Mouse (Mus musculus) heart, postnatal 36 days (tissue): Measurements from ENCODE around the gene 4930562C15Rik. TPM values are rescaled to one million over a fixed set of nuclear protein-coding genes. Genes with fewer than 3 reads are reported as not detected.

ENCODE experiments used
- DNase-seq, 2 experiments: peaks; one replicate each; pipeline ENCODE4 v3.0.0; 2021 to 2022
- intact Hi-C: fragments of 180-260 bp; cut with DNase I; formaldehyde crosslinking; loops from one replicate; pipeline ENCODE4 v1.15.1; 2025
- total RNA-seq, 2 experiments: library from RNA; stranded (reverse); gene quantifications; 2 replicates each; pipeline ENCODE4 v1.2.3; 2021

The 4930562C15Rik gene
- total RNA-seq, 2 experiments from 2014 or later = not detected

DNA sequence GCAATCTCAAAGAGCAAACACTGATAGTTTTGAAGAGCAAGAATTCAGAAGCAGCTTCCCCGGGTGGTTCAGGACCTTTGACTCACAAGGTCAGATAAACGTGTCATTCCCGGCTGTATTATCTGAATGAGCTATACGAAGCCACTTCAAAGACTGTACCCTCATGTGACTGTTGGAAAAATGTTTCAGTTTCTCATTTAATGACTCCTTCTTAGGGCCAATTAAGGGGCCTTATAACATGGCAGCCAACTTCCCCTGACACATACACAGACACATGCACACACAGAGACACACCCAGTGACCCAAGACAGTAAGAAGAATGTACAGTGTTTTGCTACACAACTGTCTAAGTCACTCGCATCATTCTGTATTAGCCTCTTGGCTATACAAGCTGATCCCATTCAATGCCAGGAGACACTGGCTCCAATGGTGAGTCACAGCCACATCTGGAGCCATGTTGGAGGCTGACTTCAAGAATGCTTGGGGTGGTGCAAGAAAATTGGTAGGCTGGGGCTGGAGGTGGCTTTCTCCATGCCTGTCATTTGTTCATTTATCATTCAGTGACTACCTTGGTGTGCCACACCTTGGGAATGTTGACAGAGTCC, 19.9 kb downstream of the 4930562C15Rik start:
- DNase-seq = no peak

DNA sequence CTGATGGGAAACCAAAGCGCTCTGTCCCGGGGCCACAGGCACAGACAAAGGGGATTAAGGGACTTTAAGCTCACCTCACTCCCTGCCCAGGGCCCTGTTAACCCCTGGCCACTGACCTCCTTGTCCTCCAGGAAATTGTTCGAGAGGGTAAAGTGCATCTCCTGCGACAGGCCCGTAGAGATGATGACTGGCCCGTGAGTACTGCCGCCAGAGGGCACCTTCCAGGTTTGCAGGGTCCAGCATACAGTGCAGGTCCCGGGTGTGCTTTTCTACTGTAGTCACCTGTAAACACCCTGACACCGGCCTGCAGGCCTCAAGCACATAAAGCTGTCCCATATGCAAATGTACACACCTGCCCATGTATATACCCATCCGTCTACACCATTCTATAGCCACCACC, 26.2 kb downstream of the 4930562C15Rik start:
- DNase-seq = no peak
- intact Hi-C loops = loop anchor here (5.0 to 10.0 kb wide), 3 partner anchors 97 to 229 kb away; no protein-coding TSS in a partner anchor

More for the DNA sequence above, 19.9 kb downstream of the 4930562C15Rik start:
- intact Hi-C loops = no loop called here

DNA sequence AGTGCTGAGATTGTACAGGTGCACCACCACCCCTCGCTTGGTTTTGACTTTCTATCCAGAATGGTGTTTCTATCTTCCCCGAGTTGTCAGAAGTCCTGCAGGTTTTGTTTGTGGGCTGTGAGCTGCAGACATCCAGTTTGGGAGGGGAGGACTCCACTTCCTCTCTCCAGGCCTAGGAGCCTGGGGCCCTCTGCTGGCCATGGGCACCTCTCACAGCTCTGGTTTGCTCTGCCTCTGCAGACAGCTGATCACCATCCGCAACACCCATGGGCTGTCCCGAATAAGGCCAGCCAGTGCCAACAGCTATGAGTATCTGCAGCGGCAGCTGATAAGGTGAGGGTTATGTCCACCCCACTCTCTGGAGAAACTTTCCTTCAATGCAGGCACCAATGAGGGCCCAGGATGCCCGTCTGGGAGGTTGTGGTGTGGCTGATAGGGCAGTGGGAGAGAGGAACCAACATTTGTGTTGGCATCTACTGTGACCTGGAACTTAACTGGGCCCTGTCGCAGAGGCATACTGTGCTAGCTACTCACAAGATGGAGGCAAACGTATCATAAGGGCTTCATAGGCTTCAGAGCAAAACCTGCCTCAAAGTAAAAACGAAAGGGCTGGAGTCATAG, 27.8 kb downstream of the 4930562C15Rik start:
- peak; percentile 73 to 75 for DNase-seq
- intact Hi-C loops = loop anchor here (1.0 to 10.0 kb wide), 4 partner anchors 50 to 231 kb away; no protein-coding TSS in a partner anchor

DNA sequence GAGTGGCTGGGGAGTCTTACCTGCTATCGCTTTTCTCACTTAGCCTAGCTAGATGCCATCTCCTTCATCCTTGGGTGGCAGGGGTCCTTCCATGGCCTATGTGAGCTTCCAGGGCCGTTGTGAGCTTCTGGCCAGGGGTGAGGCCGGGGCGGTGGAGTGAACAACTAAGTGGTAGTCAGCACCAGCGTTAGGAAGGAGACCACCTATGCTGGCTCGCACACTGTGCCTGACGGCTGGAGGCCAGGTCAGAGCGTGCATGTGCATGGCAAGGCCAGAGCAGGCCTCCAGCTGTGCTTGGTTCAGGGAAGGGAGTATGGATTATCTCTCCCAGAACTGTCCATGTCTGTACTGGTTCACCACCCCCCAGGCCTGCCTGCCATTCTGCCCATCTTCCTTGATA, 28.5 kb downstream of the 4930562C15Rik start:
- DNase-seq = no peak
- intact Hi-C loops = loop anchor here (1.0 to 10.0 kb wide), 4 partner anchors 50 to 231 kb away; no protein-coding TSS in a partner anchor

DNA sequence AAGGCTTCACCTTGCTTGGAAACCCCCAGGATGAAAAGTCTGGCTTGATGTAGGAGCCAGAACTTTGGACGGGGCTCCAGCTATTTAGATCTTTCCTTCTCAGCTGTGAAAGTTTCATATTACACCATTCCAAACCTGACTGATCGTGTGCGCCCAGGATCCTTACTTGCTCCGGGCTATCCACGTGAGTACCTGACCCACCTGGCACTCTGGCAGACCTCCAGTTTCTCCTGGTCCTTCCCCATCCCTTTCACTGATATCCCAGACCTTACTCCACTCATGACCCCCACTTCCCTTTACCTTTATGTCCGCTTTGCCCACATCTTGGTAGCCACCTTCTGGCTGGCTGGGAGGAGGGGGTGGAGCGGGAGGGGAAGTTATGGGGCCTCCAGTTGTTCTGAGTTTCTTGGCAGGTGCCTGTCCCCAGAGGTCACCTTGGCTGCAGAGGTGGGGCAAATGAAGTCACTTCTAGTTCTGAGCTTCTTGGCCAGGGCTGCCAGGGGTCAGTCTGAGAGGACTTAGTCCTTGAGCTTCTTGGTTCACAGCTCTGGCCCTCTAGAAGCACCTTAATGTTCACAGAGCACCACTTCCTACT, 31.0 kb downstream of the 4930562C15Rik start:
- DNase-seq = no peak

DNA sequence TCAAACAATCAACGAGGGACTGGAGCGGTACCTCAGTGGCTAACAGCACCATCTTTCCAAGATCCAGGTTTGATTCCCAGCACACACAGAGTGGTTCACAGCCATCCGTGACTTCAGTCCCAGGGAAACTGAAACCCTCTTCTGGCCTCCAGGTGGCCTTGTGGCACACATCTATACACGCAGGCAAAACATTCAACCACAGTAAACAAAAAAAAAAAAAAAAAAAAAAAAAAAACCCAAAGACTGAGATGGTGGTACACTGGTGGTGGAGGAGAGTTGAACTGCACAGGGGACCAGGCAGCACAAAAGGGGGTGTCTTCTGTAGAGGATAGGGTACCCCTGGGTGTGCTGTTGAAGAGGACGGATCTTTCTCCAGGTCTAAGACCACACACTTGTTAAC, 35.3 kb downstream of the 4930562C15Rik start:
- DNase-seq = no peak
- intact Hi-C loops = no loop called here

More for the DNA sequence above, 31.0 kb downstream of the 4930562C15Rik start:
- intact Hi-C loops = loop anchor here (5.0 to 10.0 kb wide), 2 partner anchors 101 to 159 kb away; no protein-coding TSS in a partner anchor

DNA sequence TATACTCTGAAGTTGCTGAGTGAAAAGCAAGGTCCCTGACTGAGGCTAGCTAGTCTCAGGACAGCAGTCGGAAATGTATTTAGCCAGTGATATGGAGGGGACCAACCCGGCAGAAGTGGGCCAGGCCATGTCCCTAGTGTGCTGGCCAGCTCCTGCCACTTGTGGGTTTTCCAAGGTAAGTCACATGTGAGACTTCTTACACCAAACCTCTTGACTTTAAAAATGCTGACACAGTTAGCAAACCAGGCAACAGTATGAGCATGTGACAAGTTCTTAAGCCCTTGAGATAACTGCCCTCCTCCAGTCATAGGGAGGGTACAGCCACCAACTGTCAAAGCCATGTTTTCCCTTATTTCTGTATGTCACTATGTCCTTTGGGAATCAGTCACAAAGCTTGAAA, 36.7 kb downstream of the 4930562C15Rik start:
- no peak for DNase-seq
- intact Hi-C loops = no loop called here

DNA sequence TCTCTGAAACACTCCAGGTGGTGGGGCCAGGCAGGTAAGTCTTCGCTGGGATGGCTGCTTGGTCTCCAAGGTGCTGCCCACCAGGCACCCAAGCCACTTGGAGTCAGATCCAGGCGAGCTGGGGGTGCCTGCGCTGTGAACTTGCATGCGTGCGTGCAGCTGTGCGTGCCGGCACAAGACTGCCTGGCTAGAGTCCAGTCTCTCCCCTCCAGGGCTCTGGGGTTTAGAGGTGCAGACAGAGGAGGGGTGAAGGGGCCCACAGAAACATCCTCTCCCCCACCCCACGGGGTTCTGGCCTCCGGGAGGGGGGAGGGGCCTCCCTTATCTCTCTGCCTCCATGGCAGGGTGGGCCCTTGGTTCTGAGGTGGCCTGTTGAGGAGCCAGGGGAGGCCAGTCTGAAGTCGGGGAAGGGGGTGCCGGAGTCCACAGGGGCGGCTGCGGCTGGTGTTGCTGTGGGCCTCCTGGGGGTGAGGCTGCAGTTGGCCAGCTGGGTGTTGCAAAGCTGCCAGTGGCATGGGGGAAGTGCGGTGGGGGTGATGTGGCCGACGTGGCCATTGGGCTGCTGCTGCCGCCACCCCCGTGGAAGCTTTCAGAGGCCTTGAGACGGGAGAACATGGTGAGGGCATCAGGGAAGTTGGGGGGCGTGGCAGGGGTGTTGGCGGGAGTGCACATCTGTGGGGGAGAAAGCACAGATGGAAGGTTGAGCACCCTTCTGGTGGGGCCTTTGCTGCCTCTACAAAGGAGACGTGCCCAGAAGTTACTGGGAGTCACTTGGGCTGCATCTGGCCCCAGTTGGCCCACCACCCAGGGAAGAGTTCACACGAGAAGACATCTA, 40.2 kb downstream of the 4930562C15Rik start:
- intact Hi-C loops = no loop called here

DNA sequence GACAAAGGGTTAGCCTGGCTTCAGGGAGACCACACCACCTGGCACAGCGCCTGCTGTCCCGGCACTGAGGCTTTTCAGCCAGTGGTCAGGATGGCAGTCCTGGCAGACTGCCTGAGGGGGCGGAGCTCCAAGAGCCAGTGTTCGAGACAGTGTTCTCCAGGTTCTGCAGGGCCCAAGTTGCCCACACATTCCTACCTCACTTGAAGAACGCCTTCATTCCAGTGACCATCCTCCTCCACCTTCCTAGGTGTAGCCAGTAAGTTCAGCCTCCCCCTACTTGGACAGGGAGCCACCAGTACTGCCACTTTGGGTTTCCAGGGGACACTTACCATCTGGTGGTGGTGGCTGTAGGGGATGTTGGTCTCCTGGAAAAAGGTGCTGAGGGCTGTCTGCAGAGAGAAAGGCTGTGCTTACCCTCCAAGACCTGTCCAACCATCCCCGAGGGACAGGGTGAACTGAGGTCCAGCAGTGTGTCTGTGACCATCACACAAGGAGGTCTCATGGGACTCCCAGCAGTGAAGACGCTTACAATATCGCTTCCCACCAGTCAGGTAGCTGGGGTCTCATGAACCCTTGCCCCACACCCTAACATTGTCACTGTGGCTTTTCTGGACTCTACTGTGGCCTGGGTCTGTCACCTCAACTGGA, 40.9 kb downstream of the 4930562C15Rik start:
- peak in 1 of 2 experiments; percentile 63 for DNase-seq
- intact Hi-C loops = no loop called here

More for the DNA sequence above, 40.2 kb downstream of the 4930562C15Rik start:
- no peak for DNase-seq

DNA sequence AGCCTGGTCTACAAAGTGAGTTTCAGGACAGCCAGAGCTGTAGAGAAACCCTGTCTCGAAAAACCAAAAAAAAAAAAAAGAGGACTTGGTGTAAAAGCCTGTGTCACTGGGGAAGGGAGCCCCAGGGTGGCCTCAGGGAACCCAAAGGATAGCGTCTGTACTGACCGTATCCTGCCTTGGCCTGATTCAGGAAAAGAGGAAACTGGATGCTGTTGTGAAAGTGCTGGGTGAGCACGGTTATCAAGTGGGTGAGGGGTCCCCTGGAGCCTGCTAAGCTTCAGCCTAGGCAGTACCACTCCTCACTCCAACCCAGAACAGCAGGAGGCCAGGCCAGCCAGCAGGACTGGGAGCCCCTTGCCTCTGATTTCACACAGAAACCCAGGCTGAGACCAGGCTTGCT, 42.0 kb downstream of the 4930562C15Rik start:
- intact Hi-C loops = no loop called here
- no peak for DNase-seq

DNA sequence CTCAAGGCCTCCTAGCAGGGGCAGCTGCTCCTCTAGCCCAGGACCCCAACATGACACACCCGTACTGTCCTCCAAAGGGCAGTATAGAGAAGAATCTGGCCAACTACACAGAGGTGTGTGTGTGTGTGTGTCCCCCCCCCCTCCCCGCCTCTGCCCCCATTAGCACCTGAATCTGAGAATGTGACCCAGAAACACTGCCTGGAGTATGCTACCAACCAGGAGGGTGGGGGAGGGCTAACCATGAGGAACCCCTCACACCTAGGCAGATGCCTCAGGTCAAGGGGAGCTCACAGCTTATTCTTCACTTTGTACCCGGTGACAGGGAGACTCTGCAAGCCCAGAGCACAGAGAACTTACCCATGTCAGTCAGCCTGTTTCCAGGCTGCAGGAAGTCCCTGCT, 42.5 kb downstream of the 4930562C15Rik start:
- no peak for DNase-seq
- intact Hi-C loops = loop anchor here (2.0 kb wide), 1 partner anchor 35 kb away; no protein-coding TSS in a partner anchor

DNA sequence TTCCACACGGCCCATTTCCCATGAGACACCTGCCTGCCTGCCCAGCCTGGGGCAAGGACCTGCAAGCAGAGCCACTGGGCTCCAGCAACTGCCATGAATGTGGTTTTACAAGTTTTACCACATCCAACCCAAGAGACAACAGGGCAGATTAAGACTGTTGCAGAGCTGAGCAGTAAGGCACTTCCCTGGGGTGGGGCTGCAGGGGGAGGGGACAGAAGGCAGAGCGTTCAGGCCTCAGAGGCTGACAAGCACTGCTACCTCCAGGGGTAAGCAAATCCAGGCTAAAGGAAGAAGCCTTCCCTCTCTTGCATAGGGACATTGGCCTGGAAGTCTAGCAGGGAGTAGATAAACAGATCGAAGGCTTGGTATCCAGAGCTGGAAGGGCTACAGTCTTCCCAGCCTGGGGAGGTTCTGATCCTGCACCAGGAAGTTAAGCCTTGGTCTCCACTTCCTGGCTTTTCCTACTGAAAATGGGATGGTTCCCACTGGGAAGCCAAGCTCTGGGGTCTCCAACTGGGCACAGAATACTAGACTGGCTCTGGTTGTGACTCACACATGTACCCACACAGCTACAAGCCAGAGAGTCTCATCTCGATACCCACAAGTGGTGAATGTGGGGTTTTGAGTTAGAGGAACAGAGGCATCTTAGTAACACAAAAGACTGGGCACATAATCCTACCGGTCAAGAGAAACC, 43.1 kb downstream of the 4930562C15Rik start:
- DNase-seq = peak in 1 of 2 experiments; percentile 44
- intact Hi-C loops = loop anchor here (2.0 kb wide), 1 partner anchor 34 kb away; no protein-coding TSS in a partner anchor

DNA sequence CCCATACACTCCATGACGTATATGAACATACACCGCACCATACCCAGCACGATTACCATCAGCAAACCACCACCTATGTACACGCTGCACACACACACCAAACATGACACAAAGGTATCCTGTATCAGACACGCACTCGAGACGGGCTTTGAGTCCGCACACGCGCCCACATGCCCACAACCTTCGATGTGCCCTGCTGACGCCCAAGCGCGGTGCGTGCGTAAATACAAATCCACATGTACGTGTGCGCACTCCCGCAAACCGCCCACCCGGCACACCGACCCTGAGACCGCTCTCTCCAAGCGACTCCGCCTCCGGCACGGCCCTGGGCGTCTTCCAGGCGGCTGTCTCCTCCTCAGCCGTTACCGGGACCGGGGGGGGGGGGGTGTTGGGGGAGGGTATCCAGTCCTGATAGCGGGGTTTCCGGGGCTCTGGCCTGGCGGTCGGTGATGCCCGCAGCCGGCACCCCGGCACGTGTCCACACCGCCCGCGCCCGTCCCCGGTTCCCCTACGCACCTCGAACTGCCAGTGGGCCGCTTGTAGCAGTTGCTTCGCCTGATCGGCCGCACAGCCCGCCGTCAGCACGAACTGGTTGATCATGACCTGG, 44.0 kb downstream of the 4930562C15Rik start:
- intact Hi-C loops = loop anchor here (2.0 kb wide), 1 partner anchor 34 kb away; no protein-coding TSS in a partner anchor
- no peak for DNase-seq

DNA sequence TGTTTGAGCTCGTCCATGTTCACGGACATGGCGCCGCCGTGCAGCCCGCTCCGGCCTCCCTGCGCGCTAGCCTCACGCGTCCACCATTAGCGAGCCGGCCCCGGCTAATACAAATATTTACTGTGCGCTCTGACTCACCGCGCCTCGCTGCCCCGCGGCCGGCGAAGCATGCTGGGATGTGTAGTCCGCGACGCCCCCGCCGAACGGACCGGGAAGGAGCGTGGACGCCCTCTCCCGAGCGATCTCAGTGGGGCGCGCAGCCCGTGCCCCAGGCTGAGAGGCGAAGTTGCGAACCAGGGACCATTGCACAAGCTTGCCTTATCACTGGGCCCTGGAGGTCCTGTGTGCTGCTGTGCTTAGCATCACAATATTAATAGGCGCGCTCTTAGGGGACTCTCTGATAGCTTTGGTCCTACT, 44.5 kb downstream of the 4930562C15Rik start:
- DNase-seq = peak; percentile 87 to 92
- intact Hi-C loops = loop anchor here (2.0 kb wide), 1 partner anchor 33 kb away; no protein-coding TSS in a partner anchor

DNA sequence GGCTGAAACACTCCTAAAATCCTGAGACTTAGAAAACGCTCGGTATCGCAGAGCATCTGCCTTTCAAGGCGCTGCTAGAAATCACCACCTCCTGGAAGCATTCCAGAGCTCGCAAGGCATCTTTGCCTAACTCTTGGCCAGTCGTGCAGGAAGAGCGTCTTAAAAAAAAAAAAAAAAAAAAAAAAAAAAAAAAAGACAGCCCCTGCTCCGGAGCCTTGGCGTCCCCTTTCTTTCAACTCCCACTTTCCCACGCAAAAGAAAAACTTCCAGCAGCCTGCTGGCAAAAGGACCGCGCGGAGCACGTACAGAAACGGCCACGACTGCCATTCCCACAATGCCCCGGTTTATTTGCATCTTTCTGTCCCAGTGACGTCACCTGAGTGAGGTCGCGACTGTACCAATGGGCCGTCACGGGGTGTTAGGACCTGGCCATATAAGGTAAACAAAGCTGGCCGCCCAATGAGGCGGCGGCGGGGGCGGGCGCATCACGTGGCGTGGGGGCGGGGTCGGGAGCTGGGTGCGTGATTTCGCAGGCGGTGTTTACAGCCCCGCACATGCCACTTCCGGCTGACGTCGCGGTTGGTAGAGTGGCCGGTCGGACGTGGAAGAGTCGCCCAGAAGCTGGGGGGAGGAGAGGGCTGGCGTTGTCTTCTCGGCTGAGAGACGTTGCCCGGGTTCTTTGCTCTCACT, 45.1 kb downstream of the 4930562C15Rik start, which contains the start of gene Ubald1:
Ubald1 (minus strand) TSS at position 180 of the 690 bp plus-strand sequence.
- intact Hi-C loops = no loop called here

DNA sequence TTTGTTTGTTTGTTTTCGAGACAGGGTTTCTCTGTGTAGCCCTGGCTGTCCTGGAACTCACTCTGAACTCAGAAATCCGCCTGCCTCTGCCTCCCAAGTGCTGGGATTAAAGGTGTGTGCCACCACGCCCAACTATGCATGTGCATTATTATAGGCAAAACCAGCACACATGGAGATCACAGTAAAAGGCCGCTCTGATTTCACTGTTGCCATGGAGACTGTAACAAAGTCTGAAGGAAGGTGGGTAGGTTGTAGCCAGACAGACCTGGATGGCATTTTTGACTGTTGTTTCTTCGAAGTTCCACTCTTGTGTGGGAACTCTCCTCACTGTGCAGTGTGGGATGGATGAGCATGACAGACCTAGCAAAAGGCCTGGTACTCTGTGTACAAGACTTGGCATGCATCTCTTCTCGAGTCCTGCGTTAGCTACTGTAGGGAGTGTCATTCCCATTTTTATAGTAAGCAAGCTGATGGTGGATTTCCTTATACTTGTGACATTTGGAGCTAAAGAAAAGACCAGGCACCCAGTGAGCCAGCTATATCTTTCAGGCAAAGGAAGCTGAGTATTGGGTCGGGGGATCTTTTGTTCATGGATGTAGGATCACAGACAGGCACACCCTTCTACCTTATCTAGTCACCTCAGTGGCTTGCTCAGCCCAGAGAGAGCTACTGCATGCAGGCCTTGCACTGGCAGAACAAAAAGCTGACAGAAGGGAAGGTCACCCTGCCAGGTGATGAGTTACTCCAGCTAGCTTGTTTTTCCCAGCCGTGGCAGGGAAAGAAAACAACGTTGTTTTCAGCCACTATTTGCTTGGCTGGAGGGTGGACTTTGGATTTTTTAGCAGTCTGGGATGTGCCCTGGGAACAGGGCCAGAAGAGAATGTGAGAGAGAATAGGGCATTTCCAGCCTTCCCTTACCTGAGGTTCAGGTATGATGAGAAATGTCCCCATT, 46.5 kb downstream of the 4930562C15Rik start:
- intact Hi-C loops = no loop called here
- DNase-seq = no peak

More for the DNA sequence above, 45.1 kb downstream of the 4930562C15Rik start, which contains the start of gene Ubald1:
- DNase-seq = peak; percentile 94

DNA sequence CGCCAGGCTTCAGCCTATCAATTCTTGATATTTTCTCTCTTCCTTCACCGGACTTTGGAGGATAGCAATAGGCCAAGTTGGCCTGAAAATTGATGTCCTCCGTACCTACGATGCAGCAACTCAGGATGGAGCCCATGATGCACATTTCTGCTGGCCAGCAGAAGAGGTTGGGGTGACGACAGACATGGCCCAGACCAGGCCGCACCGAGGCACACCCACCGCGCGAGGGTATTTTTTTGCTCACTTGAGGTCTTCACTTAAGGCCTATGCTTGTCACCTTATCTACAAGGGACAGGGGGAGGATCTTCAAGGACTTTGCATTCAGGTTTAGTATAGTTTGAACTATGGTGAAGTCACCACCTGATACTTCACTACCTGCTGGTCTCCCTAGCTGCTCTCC, 49.7 kb downstream of the 4930562C15Rik start:
- intact Hi-C loops = loop anchor here (5.0 kb wide), 1 partner anchor 162 kb away; the partner anchor contains the start of gene Glyr1
- DNase-seq = no peak
